ENCODE assay signal across 8 mouse cellular contexts in genomic region chr3:37687158-37687980, GRCm38 (mm10). TPM values are rescaled to one million over a fixed set of nuclear protein-coding genes. Genes with fewer than 3 reads are reported as not detected.
DNase-seq lines count a peak whose midpoint lies in the region; ATAC-seq lines count a peak whose summit lies in the region.

No protein-coding gene starts in this region.

- H3K4me2 ChIP-seq in hindbrain, embryonic 16.5 days (ENCODE audit: low read length), result peak overlapping the region; percentile 55
- peak overlapping the region; percentile 54 for H3K4me2 ChIP-seq in lung, embryonic 16.5 days (ENCODE audit: low read depth, low read length)

- no peaks in the 10 kb centered on the region for H3K36me3 ChIP-seq in hindbrain, embryonic 16.5 days (ENCODE audit: control insufficient read depth, insufficient read depth, low read length)
- H3K36me3 ChIP-seq in lung, embryonic 16.5 days (ENCODE audit: control insufficient read depth, insufficient read depth, low read length), result no peaks in the 10 kb centered on the region

- WGBS in hindbrain, embryonic 16.5 days, result 32% methylated on average over 28 of the region's 28 CpGs
- 14% methylated on average over 28 of the region's 28 CpGs for WGBS in lung, embryonic 16.5 days

- H3K9me3 ChIP-seq in hindbrain, embryonic 16.5 days (ENCODE audit: control insufficient read depth, low read length), result no peaks in the 10 kb centered on the region
- H3K9me3 ChIP-seq in lung, embryonic 16.5 days (ENCODE audit: control insufficient read depth, low read length), result no peaks in the 10 kb centered on the region

- peak; percentile 53 for DNase-seq in T-cell, adult 2 months (ENCODE audit: low spot score)
- peak; percentile 41 to 49 for DNase-seq in gastrocnemius, adult 8-10 months (ENCODE audit: low spot score in 2 of 2)
- DNase-seq in layer of hippocampus, postnatal 25 days (ENCODE audit: extremely low spot score in 1 of 2, low spot score in 1 of 2), result peak; percentile 31 to 37
- peak; percentile 46 for DNase-seq in ovary, postnatal 36 days (ENCODE audit: low spot score)
- peak; percentile 32 for DNase-seq in urinary bladder, postnatal 10 days (ENCODE audit: low spot score)

- no peak overlapping the region for H3K27ac ChIP-seq in hindbrain, embryonic 16.5 days (ENCODE audit: low read depth, low read length)
- peak overlapping the region; percentile 91 for H3K27ac ChIP-seq in lung, embryonic 16.5 days (ENCODE audit: low read length)

- H3K27me3 ChIP-seq in hindbrain, embryonic 16.5 days (replicated peaks; ENCODE audit: control insufficient read depth, insufficient read depth, low read length), result no peaks in the 10 kb centered on the region; the same call in 1 of the 2 replicates
- H3K27me3 ChIP-seq in lung, embryonic 16.5 days (ENCODE audit: control insufficient read depth, insufficient read depth, low read depth, low read length), result no peaks in the 10 kb centered on the region; the same call in 1 of the 2 replicates

- H3K4me1 ChIP-seq in hindbrain, embryonic 16.5 days (ENCODE audit: control insufficient read depth, insufficient read depth, low read depth, low read length), result peaks cover 3% of the 10 kb centered on the region; the same call in 1 of the 2 replicates
- peaks cover 32% of the 10 kb centered on the region for H3K4me1 ChIP-seq in lung, embryonic 16.5 days (replicated peaks; ENCODE audit: control insufficient read depth, insufficient read depth, low read length)

- ATAC-seq in common myeloid progenitor, adult 5-6 weeks (replicated peaks; ENCODE audit: low read depth, poor library complexity, severe bottlenecking), result peak; percentile 47
- peak; percentile 56; the same call in 1 of the 2 replicates for ATAC-seq in hindbrain, embryonic 16.5 days
- ATAC-seq in lung, embryonic 16.5 days (ENCODE audit: low read depth), result peak; percentile 92

- peak overlapping the region; percentile 55 for H3K9ac ChIP-seq in hindbrain, embryonic 16.5 days (ENCODE audit: low read depth, low read length)
- peak overlapping the region; percentile 45 for H3K9ac ChIP-seq in lung, embryonic 16.5 days (ENCODE audit: low read length)

- H3K4me3 ChIP-seq in hindbrain, embryonic 16.5 days (ENCODE audit: low read length), result peak overlapping the region; percentile 37
- H3K4me3 ChIP-seq in lung, embryonic 16.5 days (ENCODE audit: low read length), result peak overlapping the region; percentile 31

RNA-seq across cellular contexts. Expression of gene Gm5148, which starts 36.9 kb away (rescaled TPM):
- 47.1 and 54.4 TPM in 2 replicates for total RNA-seq in common myeloid progenitor, adult 5-6 weeks (2017)
- total RNA-seq in gastrocnemius, adult 8-10 months (2022), result under 1 TPM in 1 of 4 experiments, not detected in 3; 0.45 TPM
- 12.7 and 14.0 TPM in 2 replicates for polyA plus RNA-seq in hindbrain, embryonic 16.5 days (2015; fragmentation: Nextera tagmentation; extraction: Ambion mirVana)
- total RNA-seq in layer of hippocampus, postnatal 25 days (2021), result 1 to 10 TPM; 3.6 to 4.5 TPM
- 6.0 and 8.0 TPM in 2 replicates for polyA plus RNA-seq in lung, embryonic 16.5 days (2015; fragmentation: Nextera tagmentation; extraction: Ambion mirVana)

RNA-seq across cellular contexts. Expression of gene Spry1, which starts 47.6 kb away (rescaled TPM):
- 4.5 and 4.8 TPM in 2 replicates for total RNA-seq in common myeloid progenitor, adult 5-6 weeks (2017)
- total RNA-seq in gastrocnemius, adult 8-10 months (2022), result 10 to 100 TPM; 10.9 to 18.4 (median 12.4) TPM
- 6.4 and 6.9 TPM in 2 replicates for polyA plus RNA-seq in hindbrain, embryonic 16.5 days (2015; fragmentation: Nextera tagmentation; extraction: Ambion mirVana)
- total RNA-seq in layer of hippocampus, postnatal 25 days (2021), result 10 to 100 TPM; 14.0 to 14.2 TPM
- 17.9 and 18.9 TPM in 2 replicates for polyA plus RNA-seq in lung, embryonic 16.5 days (2015; fragmentation: Nextera tagmentation; extraction: Ambion mirVana)
